Mouse (Mus musculus): Measurements from ENCODE around the gene Ugt2b38.

DNA sequence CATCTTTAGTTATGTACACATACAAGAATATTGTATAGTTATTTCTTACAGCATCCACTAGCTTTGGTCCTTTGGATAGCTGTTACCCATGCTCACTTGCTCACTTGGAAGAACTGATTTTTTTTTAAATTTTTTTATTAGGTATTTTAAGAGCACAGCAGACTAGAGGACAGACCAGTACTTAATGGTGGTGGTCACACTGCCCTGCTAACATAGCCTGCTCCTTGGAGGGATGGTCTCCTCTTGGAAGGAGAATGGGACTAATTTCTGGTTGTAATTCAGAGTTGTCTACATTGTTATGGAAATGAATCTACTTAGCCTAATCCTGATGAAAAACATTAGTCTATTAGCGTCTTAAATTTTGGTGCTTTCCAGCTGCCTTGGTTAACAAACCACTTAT is 34.8 kb upstream of the Ugt2b38 start:
- no peak for TF ChIP-seq CTCF (IDR thresholded peaks at IDR 0.05)
- TF ChIP-seq EP300 (IDR thresholded peaks at IDR 0.05), result no peak
